Mouse (Mus musculus) lung, postnatal 36 days (tissue): ENCODE measurements around the gene Tmem102.
A peak's percentile ranks its signal among the peaks of the same experiment; 100 is the strongest.

Experiments
- DNase-seq: peaks from one replicate; pipeline ENCODE4 v3.0.0; 2022; ENCODE audit warnings: mixed read lengths

Tmem102 gene

DNA sequence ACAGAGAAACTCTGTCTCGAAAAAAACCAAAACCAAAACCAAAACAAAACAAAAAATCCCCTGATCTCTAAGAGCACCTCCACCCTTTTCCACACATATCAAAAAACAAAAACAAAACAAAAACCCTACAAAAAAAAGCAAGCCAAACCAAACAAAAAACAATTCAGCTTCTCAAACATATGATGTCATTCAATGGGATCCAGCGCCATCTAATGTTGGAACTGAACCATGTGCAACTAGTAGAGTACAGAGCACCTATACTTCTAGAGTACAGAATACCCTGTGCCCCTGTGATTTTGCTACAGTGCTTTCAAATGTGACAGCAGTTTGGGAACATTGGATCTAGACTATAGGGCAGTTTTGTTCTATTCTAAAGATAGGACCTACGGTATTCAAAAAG, 50.7 kb downstream of the Tmem102 start:
- peak; percentile 66 for DNase-seq

DNA sequence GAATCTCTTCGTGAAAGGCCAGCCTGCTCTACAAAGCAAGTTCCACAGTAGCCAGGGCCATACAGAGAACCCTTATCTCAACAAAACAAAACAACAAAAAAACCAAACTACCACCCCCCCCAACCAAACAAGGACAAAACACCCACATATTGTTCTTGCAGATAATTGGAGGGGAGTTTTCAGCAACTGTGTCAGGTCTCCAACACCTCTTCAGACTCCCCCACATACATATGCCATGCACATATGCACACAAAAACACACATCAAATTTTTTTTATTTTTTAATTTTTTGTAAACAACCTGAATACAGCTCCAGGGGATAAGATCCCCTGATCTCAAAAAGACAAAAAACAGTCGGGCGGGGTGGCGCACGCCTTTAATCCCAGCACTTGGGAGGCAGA, 51.2 kb downstream of the Tmem102 start:
- DNase-seq = no peak
